Mouse (Mus musculus): Measurements from ENCODE around the gene Zfc3h1.
A peak's percentile ranks its signal among the peaks of the same experiment; 100 is the strongest.

The Zfc3h1 gene

DNA sequence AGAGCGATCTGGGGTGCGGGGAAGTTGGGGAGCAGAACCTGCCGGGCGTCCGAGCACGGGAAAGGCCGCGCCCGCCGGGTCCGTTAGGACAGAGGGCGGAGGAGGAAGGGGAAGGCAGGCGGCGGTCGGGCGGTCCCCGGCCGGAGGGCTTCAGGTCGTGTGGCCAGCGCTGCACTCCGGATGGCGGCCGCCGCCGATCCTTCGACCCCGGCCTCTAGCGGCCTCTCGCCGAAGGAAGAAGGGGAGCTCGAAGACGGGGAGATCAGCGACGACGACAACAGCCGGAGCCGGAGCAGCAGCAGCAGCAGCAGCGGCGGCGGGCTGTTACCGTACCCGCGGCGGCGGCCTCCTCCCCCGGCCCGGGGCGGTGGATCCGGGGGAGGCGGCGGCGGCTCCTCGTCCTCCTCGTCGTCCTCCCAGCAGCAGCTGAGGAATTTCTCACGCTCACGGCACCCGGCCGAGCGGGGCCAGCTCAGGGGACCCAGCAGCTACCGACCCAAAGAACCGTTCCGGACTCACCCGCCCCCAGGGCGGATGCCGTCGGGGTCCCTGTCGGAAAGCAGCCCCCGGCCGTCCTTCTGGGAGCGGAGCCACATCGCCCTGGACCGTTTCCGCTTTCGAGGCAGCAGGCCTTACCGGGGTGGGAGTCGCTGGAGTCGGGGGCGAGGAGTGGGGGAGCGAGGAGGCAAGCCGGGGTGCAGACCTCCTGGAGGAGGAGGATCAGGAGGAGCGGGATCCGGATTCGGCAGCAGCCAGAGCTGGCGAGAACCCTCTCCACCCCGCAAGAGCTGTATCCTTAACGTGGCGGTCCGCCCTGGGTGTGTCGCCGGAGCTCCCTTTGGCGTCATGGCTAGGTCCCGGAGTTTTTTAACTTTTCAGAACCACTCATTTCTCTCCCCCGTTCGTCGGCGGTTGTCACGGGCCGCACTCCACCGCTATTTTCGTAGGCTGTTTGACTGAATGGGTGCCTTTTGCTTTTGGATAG lies 551 bp downstream of the Zfc3h1 start:
- no peak for DNase-seq (ENCODE audit: low read depth, low spot score)

DNA sequence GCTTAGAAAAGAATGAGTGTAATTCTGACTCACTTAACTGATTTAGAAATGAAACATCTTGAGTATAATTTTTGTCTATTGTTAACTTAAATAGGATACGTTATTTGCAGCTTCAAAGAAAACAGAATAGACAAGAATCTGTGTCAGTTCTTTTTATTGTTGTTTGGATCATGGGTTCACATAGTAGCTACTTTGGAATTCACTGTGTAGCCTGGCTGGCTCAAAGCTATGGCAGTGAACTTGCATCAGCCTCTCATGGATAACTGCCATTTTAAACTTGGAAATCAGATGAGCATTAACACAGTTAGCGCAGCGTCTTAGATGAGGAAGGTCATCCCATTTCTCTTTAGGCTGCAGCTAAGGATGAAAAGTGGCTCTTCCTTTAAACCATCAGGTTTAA lies 3.1 kb downstream of the Zfc3h1 start:
- no peak for DNase-seq (ENCODE audit: low read depth, low spot score)

DNA sequence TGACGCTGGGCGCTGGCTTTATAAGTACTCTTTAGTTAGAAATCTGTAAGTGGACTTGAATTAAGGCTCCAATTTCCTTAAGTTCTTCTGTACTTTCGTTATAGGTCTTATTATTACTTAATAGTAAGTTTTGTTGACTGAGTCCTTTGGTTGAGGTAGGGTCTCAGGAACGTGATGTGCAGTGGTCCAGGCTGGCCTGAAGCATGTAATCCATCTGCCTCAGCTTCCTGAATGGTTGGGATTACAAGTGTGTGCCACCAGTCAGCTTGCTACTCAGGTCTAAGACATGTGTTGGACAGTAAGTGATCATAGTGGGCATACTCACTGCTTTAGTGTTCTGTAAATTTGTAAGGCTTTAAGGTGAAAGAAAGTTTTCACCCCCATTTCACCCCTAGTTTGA lies 6.3 kb downstream of the Zfc3h1 start:
- no peak for DNase-seq (ENCODE audit: low read depth, low spot score)

DNA sequence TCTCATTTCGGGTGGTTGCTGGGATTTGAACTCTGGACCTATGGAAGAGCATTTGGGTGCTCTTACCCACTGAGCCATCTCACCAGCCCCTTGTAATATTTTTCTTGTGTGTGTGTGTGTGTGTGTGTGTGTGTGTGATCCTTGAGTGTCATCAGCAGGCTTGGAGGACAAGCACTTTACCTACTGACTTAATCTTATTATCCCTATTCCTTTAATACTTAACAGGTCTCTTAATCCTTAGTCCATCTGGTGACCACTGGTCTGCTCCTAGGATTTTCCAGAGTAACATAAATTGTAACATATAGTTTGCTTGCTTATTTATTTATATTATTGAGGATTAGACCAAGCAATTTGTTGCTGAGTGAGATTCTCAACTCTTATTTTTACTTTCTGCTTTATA lies 7.1 kb downstream of the Zfc3h1 start:
- DNase-seq (ENCODE audit: low read depth, low spot score) = no peak

DNA sequence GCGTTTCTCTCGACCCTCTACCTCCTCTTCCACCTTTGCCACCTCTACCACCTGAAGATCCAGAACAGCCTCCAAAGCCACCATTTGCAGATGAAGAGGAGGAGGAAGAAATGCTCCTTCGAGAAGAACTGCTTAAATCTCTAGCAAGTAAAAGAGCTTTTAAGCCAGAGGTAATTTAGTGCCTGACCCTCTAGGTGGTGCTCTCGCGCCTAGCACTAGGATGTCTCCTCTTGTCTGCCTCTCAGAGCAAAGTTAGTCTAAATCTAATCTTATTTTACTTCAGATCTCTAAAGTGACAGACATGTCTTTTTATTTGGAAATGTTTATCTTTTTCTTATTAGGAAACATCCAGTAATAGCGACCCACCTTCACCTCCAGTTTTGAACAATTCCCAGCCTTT lies 21.6 kb downstream of the Zfc3h1 start:
- DNase-seq (ENCODE audit: low read depth, low spot score) = no peak

DNA sequence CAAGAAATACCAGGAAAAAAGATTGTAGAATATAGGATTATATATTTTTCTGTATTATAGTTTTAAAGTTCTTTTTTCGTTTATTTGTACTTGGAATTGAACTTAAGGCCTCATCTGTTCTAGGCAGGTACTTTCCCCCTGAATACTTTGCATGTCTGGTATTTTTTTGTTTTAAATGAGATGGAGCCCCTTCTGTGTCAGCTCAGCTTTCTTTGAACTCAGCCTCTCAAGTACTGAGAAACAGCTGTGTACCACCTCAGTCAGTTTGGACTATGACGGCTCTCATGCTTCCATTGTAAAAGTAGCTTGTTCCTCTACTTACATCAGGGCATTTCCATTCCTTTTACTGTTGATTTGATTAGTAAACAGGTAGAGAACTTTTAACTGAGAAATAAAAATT lies 28.7 kb downstream of the Zfc3h1 start:
- DNase-seq (ENCODE audit: low read depth, low spot score) = no peak

DNA sequence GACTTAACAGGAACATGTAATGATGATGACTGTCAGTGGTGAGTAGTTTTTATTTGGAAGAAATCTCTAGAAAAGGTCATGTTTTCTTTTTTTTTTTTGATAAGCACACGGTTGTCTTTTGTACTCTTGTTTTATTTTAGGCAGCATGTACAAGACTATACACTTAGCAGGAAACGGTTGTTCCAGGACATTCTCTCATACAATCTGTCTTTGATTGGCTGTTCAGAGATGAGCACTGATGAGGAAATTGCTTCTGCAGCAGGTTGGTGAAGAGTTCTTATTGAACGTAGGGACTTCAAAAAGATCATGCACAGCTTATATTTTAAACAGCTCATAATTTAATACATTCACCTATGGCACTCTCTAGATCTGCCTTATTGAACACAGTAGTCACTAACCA lies 29.3 kb downstream of the Zfc3h1 start:
- DNase-seq (ENCODE audit: low read depth, low spot score) = no peak

DNA sequence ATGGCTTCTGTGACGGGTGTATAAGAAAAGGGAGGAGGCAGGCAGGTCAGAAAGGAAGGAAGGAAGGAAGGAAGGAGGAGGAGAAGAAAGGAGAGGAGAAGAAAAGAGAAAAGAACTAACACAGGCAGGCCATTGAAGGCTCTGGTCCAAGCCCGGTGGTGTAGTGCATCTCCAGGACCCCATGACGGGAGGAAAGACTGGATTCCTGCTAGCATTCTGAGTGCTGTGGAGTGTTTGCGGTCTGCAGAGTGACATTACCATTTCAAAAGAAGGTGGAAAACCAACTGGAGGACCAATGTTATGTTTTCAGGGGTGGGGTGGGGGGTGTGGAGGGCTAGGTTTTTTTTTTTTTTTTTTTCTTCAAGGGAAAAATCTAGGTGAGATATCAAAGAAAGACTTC lies 37.2 kb downstream of the Zfc3h1 start:
- no peak for DNase-seq (ENCODE audit: low read depth, low spot score)

DNA sequence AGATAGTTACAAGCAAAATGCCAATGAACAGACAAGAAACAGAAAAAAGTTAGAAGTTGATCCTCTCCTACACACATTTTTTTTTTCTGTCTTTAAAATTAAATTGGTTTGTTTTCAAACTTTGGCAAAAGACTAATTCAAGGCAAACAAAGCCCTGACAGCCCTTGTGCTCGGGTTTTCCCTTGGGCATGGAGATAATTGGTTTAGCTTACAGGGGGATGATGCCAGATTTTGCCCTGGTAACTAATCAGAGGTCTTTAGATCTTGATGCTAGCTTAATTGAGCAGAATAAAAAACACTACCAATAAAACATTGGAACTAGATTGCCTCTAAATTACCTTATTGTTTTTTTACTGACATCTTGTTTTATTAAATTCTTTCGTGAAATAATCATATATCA lies 40.6 kb downstream of the Zfc3h1 start:
- DNase-seq (ENCODE audit: low read depth, low spot score) = no peak

DNA sequence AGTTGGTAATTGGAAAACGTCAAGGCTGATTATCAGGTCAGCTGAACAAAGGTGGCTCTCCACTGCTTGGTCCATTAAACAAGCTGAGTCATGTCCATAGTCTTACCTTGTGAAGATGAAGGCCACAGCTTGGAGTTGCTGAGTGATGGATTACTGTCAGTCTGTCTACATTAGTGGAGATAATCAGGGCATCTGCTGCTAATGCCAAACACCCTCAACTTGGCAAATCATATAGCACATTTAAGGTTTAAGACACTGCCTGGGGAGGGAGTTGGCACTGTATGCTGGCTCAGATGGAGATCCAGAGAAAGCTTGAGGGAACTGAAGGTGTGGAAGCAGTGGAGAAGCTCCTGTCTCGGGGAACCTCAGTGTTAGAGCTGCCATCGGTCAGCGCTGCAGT lies 52.5 kb downstream of the Zfc3h1 start:
- no peak for DNase-seq (ENCODE audit: low read depth, low spot score)

DNA sequence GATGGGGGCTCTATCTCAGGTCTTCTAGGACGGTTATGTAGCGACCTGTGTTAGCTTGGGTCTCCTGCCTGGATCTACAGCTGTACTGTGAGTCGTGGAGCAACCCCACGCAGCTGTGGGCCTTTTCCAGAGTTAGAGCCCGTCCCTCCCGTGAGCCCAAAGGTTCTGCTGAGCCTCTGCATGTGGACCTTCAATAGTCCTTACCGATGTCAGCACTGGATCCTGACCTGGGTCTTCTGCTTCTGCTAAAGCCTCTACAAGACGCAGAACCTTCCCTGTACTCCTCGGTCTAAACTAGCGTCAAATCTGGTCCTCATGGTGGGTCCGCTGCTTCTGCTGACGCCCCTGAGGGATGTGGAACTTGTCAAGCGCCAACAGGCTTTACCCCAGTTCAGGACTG lies 63.9 kb downstream of the Zfc3h1 start:
- no peak for DNase-seq (ENCODE audit: low read depth, low spot score)

DNA sequence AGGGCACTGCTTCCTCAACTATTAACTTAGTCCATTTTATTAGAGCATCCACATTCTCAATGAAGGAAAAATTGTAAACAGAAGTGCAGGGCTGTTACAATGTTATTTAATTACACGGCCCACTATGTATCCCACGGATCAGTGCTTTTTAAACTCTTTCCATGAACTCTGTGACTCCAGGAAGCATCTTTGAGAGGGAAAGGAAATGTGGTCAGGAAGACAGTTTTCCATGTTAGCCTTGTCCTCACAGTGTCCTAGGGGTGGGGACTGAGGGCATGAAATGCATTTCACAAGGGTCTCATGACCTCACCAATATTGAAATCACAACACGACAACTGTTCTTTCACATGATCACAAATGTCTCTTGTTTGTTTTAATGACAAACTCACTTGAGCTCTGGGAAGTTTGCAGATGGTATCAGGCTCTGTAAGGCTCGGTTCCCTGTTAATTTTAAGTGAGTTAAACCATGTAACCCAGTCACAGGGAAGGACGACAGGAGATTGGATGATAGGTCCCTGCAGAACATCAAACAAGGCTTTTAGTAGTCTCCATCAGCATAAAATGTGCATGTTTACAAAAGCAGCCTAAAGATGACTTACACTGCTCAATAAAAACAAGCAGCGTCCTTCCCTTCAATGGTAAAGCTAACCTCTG lies 72.7 kb downstream of the Zfc3h1 start:
- DNase-seq (ENCODE audit: low read depth, low spot score) = no peak

DNA sequence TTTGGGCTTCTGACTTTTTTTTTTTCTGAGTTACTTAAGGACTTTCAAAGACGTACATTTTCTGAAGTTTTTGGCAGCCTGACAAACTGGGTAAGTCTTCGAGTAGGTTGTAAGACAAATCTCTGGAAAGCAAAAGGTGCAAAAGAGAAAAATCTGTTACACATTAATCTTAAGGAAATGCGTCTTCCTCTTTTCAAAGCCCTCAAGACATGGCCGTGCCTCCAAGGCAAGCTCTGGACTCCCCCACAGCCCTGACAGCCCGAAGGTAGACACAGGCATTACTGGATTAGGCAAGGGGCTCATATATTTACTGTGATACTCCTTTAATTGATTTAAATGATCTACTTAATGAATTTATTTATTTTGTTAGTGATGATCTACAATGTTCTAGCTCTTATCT lies 77.9 kb downstream of the Zfc3h1 start:
- no peak for DNase-seq (ENCODE audit: low read depth, low spot score)

DNA sequence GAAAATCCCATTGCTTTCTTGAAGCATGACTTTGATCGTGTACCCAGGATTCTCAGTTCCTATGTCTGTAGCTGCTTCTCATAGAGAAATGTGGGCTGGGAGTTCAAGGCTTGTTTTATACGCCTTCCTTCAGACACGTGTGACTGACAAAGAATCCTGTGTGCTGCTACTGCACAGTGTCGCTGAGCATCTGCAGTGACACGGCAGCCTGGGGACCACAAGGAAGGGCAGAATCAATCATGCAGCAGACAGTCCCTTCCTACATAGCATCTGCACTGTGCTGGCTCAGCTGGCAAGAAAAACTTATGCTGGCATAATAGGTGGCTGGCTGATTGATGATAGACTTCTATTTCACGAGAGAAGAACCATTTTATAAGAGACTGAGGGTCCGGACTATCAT lies 80.3 kb downstream of the Zfc3h1 start:
- no peak for DNase-seq (ENCODE audit: low read depth, low spot score)

DNA sequence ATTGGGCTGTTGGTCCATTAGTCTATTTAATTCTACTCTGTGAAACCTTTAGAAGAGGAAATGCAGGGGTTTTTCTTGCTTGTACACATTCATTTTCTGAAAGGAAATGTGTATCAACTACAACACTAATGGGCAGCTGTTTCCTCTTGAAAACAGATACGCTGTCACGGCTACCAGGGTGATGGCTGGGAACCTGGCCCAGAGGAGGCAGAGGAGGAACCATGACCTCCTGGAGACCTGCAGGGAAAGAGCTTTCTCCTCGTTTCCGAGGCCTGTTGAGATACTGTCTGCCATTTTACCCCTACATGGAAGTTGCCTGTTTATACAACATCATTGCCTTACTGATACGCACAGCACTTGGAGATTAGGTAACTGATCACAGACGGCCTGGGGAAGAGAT lies 81.0 kb downstream of the Zfc3h1 start:
- no peak for DNase-seq (ENCODE audit: low read depth, low spot score)

DNA sequence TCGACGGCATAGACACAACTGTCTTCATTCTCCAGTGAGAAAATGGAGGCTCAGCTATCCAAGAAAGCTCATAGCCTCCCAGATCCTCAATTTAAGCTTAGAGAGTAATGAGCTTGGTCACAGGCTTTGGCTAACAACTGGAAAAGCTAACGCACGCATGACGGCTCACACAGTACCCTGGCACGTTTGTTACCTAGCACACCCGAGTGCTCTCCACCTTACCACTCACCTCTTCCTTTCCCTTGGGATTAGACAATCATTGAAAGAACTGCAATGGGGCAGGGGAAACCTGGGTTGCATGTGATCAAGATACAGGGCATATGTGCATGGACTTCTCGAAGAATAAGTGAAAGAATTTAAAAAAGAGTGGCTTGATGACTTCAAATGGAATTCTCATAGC lies 83.2 kb downstream of the Zfc3h1 start:
- no peak for DNase-seq (ENCODE audit: low read depth, low spot score)

DNA sequence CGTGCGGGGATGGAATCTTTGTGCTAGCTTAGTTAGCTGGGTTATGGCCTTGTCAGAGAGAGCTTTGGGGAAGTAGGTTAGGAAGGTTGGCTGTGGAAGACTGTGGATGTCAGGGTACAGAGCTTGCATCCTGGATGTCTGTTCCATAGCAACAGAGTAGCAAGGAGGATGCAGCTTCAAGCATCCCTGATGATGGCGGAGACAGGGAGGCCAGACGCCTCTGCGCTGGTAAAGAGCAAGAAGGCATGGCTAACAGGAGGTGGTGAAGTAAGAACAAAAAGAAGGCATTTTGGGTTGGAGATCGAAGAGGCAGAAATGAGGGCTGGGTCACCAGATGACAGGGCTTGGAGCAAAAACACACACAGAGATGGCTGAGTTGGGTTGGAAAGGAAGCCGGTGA lies 83.9 kb downstream of the Zfc3h1 start:
- peak; percentile 14 for DNase-seq (ENCODE audit: low read depth, low spot score)

DNA sequence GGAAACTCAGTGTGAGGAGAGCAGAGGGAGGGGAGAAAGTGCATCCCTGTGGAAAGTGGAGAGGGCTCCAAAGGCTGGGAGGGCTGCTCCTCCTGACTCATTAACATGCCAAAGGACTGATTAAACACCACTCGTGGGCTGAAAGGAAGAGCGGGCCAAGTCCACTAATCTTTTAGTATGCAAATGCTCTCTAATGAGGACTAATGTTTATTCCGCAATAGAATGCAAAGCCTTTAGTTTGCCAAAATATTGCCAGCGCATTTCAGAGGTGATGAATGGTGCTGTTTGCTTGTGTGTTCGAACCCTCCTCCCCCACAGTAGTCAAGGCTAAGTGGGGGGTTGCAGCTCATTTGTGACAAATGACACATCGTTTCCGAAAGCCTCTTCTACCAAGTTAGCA lies 84.3 kb downstream of the Zfc3h1 start:
- peak; percentile 48 for DNase-seq (ENCODE audit: low read depth, low spot score)

DNA sequence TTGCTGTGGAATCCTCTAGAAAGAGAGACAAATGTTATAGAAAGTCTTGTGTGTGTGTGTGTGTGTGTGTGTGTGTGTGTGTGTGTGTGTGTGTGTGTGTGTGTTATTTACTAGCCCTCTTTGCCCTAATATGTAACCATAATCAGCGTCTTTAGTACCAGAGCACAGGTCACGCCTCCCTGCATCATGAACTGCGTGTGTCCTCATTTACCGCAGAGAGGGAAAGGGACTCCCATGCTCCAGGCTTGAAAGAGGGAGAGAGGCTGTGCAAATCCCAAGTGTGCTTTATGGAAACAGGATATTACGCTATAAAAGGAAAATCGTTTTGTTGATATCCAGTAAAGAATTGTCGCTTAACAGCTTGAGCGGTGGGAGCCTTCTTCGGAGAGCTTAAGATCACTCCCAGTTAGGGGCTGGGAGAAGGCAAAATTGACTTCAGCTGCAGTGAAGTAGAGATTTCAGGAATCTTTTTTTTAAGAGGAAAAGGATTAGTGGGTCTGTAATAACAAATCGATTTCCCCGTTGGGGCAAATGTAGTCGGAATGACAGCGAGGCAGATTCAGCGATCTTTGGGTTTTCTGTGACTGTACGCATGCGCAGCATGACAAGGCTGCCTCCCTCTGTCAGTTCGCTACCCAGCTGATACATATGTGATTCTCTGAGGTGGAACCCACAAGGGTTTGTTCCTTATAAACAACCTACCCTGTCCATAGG lies 86.0 kb downstream of the Zfc3h1 start:
- DNase-seq (ENCODE audit: low read depth, low spot score) = no peak

DNA sequence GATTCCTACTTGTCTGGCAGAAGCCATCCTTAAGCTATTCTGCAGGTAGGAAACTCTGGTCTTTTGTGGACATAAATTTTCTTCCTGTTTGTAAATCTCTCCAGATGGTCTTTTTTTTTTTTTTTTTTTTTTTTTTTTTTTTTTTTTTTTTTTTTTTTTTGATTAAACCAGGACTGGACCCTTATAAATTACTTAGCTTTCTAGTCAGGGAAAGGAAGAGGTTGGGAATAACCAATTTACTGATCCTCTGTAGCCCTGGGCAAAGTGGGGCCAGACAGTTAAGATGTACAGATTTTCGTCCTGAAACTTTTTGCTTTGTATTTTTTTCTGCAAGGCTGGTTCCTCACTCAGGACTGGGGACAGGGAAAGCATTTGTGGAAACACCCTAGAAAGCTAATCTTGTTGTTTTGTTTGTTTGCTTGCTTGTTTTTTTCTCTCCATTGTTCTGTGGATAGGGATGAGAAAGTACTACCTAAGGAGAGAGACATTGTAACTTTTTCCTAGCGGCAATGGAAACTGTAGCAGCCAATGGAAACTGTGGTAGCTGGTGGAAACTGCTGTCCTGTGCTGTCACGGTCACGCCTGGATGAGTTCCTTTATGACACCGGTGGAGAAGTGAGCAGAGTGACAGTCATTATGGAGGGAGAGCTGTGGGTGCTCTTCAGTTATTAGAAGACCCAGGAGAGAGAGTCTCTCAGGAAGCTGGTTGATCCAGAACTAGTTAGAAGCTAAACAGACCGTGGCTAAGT lies 88.6 kb downstream of the Zfc3h1 start:
- no peak for DNase-seq (ENCODE audit: low read depth, low spot score)

DNA sequence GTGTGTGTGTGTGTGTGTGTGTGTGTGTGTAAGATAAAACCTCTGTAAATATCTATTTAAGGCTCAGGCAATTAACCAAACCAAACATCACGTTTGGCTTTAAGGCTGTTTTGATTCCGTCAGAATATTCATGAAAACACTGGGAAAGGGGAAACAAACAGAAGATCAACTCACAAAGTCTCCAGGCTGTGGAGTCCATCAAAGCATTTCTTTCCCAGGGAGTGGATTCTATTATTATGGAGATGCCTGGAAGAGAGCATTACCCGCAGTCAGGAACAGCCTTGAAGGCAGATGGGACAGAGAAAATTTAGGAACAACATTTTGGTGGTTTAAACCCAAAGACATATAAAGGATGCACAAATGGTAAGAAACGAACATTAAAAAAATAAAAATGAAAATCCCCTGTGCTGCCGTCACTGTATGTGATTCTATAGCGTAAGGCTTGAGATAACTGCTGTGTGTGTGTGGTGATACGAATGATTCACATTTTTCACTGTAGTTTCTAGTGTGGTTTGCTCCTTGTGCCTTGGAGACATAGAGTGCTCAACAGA lies 90.3 kb downstream of the Zfc3h1 start:
- DNase-seq (ENCODE audit: low read depth, low spot score) = no peak

DNA sequence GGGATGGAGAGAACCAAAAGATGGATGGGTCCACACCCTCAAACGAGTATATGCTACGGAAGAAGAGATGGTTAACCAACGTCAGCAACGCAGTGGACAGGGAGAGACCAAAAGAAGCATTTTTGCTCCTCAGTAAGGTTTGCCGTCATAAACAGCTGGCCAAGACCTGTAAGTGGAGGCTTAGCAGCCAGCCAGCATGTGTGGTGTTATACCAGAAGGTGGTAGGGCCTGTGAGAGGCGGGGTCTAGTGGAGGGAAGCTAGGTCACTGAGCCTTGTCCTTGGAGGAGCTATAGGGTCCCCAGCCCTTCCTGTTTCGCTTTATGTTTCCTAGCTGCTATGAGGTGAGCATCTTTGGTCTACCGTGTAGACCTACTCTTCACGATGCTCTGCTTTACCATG lies 91.7 kb downstream of the Zfc3h1 start:
- DNase-seq (ENCODE audit: low read depth, low spot score) = no peak

Data from WW6 (cell line).